In the genomic region with DNA sequence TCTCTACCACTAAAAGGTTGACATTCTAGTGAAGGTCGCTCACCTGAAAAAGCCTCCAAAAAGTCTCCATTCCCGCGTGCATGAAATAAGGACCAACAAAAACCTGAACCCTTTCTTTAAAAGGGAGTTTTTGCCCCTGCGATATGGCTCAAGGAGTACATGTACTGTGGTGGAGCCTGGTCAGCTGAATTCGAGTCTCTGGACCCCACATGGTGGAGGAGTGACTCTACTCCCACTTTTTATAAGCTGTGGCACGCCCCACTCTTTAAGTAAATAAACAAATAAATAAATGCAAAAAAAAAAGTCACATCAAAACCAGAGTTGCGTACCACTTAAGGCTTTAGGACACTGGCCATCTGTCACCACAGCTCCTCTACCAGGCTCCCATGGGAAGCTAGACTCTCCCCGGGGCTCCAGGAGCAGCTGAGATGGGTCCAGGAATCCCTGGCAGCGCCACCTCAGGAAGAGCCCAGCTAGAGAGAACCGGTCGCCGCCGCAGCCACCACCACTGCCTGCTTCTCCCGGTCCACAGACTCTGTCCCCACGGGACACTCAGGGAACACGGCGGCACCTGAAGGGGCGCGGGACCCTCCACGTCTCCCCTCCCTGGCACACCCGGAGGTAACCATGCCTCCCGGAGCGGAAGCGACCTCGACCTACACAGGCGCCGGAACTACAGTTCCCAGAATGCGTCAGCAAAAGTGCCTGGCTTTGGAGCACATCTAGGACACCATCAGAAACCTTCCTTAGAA, we compare ENCODE assay signal across 8 mouse cellular contexts. TPM values are rescaled to one million over a fixed set of nuclear protein-coding genes. Genes with fewer than 3 reads are reported as not detected.
A peak's percentile ranks its signal among the peaks of the same experiment; 100 is the strongest.
DNase-seq lines count a peak whose midpoint lies in the region; ATAC-seq and TF ChIP-seq lines count a peak whose summit lies in the region.

Gene Zfp109 (minus strand): TSS at position 521 of the 752 bp plus-strand sequence.

- intact Hi-C loops in heart, adult 2 months (cut with DNase I): no loop called here
- intact Hi-C loops in left cerebral cortex, postnatal 4 days (cut with DNase I): no loop called here

- no peak for TF ChIP-seq EP300 in heart, adult 2 months (IDR thresholded peaks at IDR 0.05; ENCODE audit: insufficient read depth, low read depth, low read length)

- H3K4me1 ChIP-seq in erythroblast, embryonic 14.5 days (ENCODE audit: control insufficient read depth): peaks cover 10% of the 10 kb centered on the region
- peaks cover 11% of the 10 kb centered on the region for H3K4me1 ChIP-seq in embryonic facial prominence, embryonic 10.5 days
- H3K4me1 ChIP-seq in heart, adult 2 months (ENCODE audit: control insufficient read depth, insufficient read depth, low read length): no peaks in the 10 kb centered on the region
- peaks cover 13% of the 10 kb centered on the region for H3K4me1 ChIP-seq in midbrain, embryonic 10.5 days

- TF ChIP-seq POLR2A in heart, adult 2 months (IDR thresholded peaks at IDR 0.05; ENCODE audit: insufficient read depth, low read depth, low read length): 0 out of 2 replicates have a peak, but pooled peaks have one; percentile 24

- no peak for ATAC-seq in erythroblast, adult 5-6 weeks (replicated peaks; ENCODE audit: low FRiP score, poor library complexity, severe bottlenecking)

- peak; percentile 75 for DNase-seq in embryonic facial prominence, embryonic 10.5 days (ENCODE audit: low spot score)
- peak; percentile 64 to 67 for DNase-seq in heart, adult 2 months
- peak; percentile 73 for DNase-seq in kidney, adult 18-20 months
- peak; percentile 50 for DNase-seq in left cerebral cortex, postnatal 4 days
- DNase-seq in midbrain, embryonic 10.5 days (ENCODE audit: low spot score): peak; percentile 69
- peak; percentile 67 for DNase-seq in right cerebral cortex, postnatal 4 days

- peak within 1 kb of the TSS; percentile 75 for H3K4me3 ChIP-seq in erythroblast, embryonic 14.5 days (replicated peaks)
- peak within 1 kb of the TSS; percentile 82 for H3K4me3 ChIP-seq in embryonic facial prominence, embryonic 10.5 days
- H3K4me3 ChIP-seq in heart, adult 2 months: peak within 1 kb of the TSS; percentile 86
- peak within 1 kb of the TSS; percentile 79 for H3K4me3 ChIP-seq in midbrain, embryonic 10.5 days

- H3K79me2 ChIP-seq in heart, adult 2 months (replicated peaks; ENCODE audit: control insufficient read depth, insufficient read depth, low read length): no peaks in the 10 kb centered on the region

- H3K9me3 ChIP-seq in erythroblast, embryonic 14.5 days (ENCODE audit: control insufficient read depth, low read length): no peaks in the 10 kb centered on the region
- H3K9me3 ChIP-seq in embryonic facial prominence, embryonic 10.5 days: no peaks in the 10 kb centered on the region
- no peaks in the 10 kb centered on the region for H3K9me3 ChIP-seq in midbrain, embryonic 10.5 days (replicated peaks)

- peak within 1 kb of the TSS; percentile 88 for H3K27ac ChIP-seq in embryonic facial prominence, embryonic 10.5 days (replicated peaks)
- H3K27ac ChIP-seq in heart, adult 2 months: peak within 1 kb of the TSS; percentile 54
- H3K27ac ChIP-seq in midbrain, embryonic 10.5 days (replicated peaks): peak within 1 kb of the TSS; percentile 85

- H3K27me3 ChIP-seq in erythroblast, embryonic 14.5 days (ENCODE audit: control insufficient read depth): no peaks in the 10 kb centered on the region
- H3K27me3 ChIP-seq in embryonic facial prominence, embryonic 10.5 days (replicated peaks; ENCODE audit: low read depth, poor library complexity, severe bottlenecking): no peaks in the 10 kb centered on the region
- H3K27me3 ChIP-seq in heart, adult 2 months (ENCODE audit: control insufficient read depth, insufficient read depth, low read length): no peaks in the 10 kb centered on the region
- no peaks in the 10 kb centered on the region for H3K27me3 ChIP-seq in midbrain, embryonic 10.5 days (ENCODE audit: low read depth, poor library complexity, severe bottlenecking)

- TF ChIP-seq CTCF in heart, adult 2 months (IDR thresholded peaks at IDR 0.05): peak; percentile 9; the same call in 1 of the 2 replicates

- peaks cover 5% of the 10 kb centered on the region for H3K36me3 ChIP-seq in erythroblast, embryonic 14.5 days (ENCODE audit: control insufficient read depth)
- H3K36me3 ChIP-seq in embryonic facial prominence, embryonic 10.5 days (replicated peaks): peaks cover 24% of the 10 kb centered on the region
- no peaks in the 10 kb centered on the region for H3K36me3 ChIP-seq in heart, adult 2 months (ENCODE audit: control insufficient read depth, insufficient read depth, low read length)
- H3K36me3 ChIP-seq in midbrain, embryonic 10.5 days: peaks cover 22% of the 10 kb centered on the region

- 6% methylated on average over 28 of the region's 28 CpGs for WGBS in embryonic facial prominence, embryonic 10.5 days
- 6% methylated on average over 28 of the region's 28 CpGs for WGBS in heart, adult 2 months
- 5% methylated on average over 28 of the region's 28 CpGs for WGBS in midbrain, embryonic 10.5 days

- H3K9ac ChIP-seq in heart, adult 2 months (ENCODE audit: low read depth, low read length): peak within 1 kb of the TSS; percentile 74

RNA-seq across cellular contexts. Expression of gene Zfp109, which starts in this region (rescaled TPM):
- 0.02 TPM in 1 of 2 replicates, not detected in the other for polyA plus RNA-seq in erythroblast, embryonic 14.5 days (2012)
- not detected in 2 replicates for total RNA-seq in erythroblast, adult 5-6 weeks (2015; ENCODE audit: low replicate concordance)
- 2.1 TPM in 1 of 2 replicates, not detected in the other for total RNA-seq in erythroblast, adult 5-6 weeks (2017; ENCODE audit: low replicate concordance)
- polyA plus RNA-seq in embryonic facial prominence, embryonic 10.5 days (2016; fragmentation: Nextera tagmentation; extraction: Ambion mirVana): 5.7 and 6.7 TPM in 2 replicates
- 1 to 10 TPM; 1.8 to 2.1 TPM for total RNA-seq in heart, adult 2 months (2021)
- 0.80 and 1.5 TPM in 2 replicates for polyA plus RNA-seq in heart, adult 2 months (2012; rRNA removed)
- total RNA-seq in left cerebral cortex, postnatal 4 days (2021): 1 to 10 TPM; 6.1 to 6.3 TPM
- polyA plus RNA-seq in midbrain, embryonic 10.5 days (2016; fragmentation: Nextera tagmentation; extraction: Ambion mirVana): 5.1 and 5.7 TPM in 2 replicates
